Mouse (Mus musculus) stomach, postnatal 0 days (tissue): ENCODE data around the gene Slc25a23.

Experiments used
- CTCF ChIP-seq: IDR thresholded peaks from 2 replicates; pipeline ENCODE4 v1.5.1; 2016; ENCODE audit warnings: antibody characterized with exemption, low read depth, mild to moderate bottlenecking, moderate library complexity
- EP300 ChIP-seq: optimal IDR thresholded peaks from 2 replicates; pipeline ENCODE3; 2016; ENCODE audit warnings: antibody characterized with exemption

GRCm38 (mm10) chr17:57038978-57039377, 20.7 kb downstream of the Slc25a23 start:
- no peak for TF ChIP-seq EP300
- TF ChIP-seq CTCF, result peak; percentile 44
